Mouse (Mus musculus): ENCODE results near the gene Grrp1.

The Grrp1 gene

GRCm38 (mm10) chr4:134284942-134285341, 31.0 kb upstream of the Grrp1 start:
- TF ChIP-seq GATA4 (IDR thresholded peaks at IDR 0.05; ENCODE audit: insufficient replicate concordance, low read length) = no peak

GRCm38 (mm10) chr4:134273417-134274345, 19.8 kb upstream of the Grrp1 start:
- TF ChIP-seq GATA4 (IDR thresholded peaks at IDR 0.05; ENCODE audit: insufficient replicate concordance, low read length) = peak; percentile 48; the same call in 1 of the 2 replicates

- TF ChIP-seq GATA4 (IDR thresholded peaks at IDR 0.05; ENCODE audit: insufficient replicate concordance, low read length) = no peak
These were observed 19.0 kb upstream of the Grrp1 start for GRCm38 (mm10) chr4:134272731-134273416.

GRCm38 (mm10) chr4:134271979-134272378, 18.1 kb upstream of the Grrp1 start:
- no peak for TF ChIP-seq GATA4 (IDR thresholded peaks at IDR 0.05; ENCODE audit: insufficient replicate concordance, low read length)

- no peak for TF ChIP-seq GATA4 (IDR thresholded peaks at IDR 0.05; ENCODE audit: insufficient replicate concordance, low read length)
These were observed 14.3 kb upstream of the Grrp1 start for GRCm38 (mm10) chr4:134268102-134268655.

GRCm38 (mm10) chr4:134265860-134266585, 12.1 kb upstream of the Grrp1 start:
- no peak for TF ChIP-seq GATA4 (IDR thresholded peaks at IDR 0.05; ENCODE audit: insufficient replicate concordance, low read length)

GRCm38 (mm10) chr4:134263191-134263590, 9.3 kb upstream of the Grrp1 start:
- TF ChIP-seq GATA4 (IDR thresholded peaks at IDR 0.05; ENCODE audit: insufficient replicate concordance, low read length) = no peak

- no peak for TF ChIP-seq GATA4 (IDR thresholded peaks at IDR 0.05; ENCODE audit: insufficient replicate concordance, low read length)
These were observed 4.4 kb upstream of the Grrp1 start for GRCm38 (mm10) chr4:134258354-134258753.

- TF ChIP-seq GATA4 (IDR thresholded peaks at IDR 0.05; ENCODE audit: insufficient replicate concordance, low read length) = no peak
These were observed 3.5 kb upstream of the Grrp1 start for GRCm38 (mm10) chr4:134257198-134258009.

GRCm38 (mm10) chr4:134256407-134257197, 2.7 kb upstream of the Grrp1 start:
- no peak for TF ChIP-seq GATA4 (IDR thresholded peaks at IDR 0.05; ENCODE audit: insufficient replicate concordance, low read length)

GRCm38 (mm10) chr4:134255854-134256253, 1.9 kb upstream of the Grrp1 start:
- TF ChIP-seq GATA4 (IDR thresholded peaks at IDR 0.05; ENCODE audit: insufficient replicate concordance, low read length) = no peak

GRCm38 (mm10) chr4:134254835-134255234, 929 bp upstream of the Grrp1 start:
- no peak for TF ChIP-seq GATA4 (IDR thresholded peaks at IDR 0.05; ENCODE audit: insufficient replicate concordance, low read length)

- no peak for TF ChIP-seq GATA4 (IDR thresholded peaks at IDR 0.05; ENCODE audit: insufficient replicate concordance, low read length)
These were observed 790 bp downstream of the Grrp1 start for GRCm38 (mm10) chr4:134252911-134253721.
